Mouse (Mus musculus) kidney, adult 10 weeks (tissue): ENCODE measurements around the gene Spa17. TPM values are rescaled to one million over a fixed set of nuclear protein-coding genes. Genes with fewer than 3 reads are reported as not detected.

Experiments
- polyA plus RNA-seq: library from polyadenylated mRNA; stranded (reverse); fragments of 350-450 nt; fragmentation: Illumina TruSeq; extraction: RNeasy Lipid Tissue Mini Kit (QIAGEN cat#74804); gene quantifications from one replicate; pipeline ENCODE4 v1.2.3, GENCODE M21; 2014; ENCODE audit warnings: low read depth, low replicate concordance

The Spa17 gene
- polyA plus RNA-seq, result 52.4 TPM

DNA sequence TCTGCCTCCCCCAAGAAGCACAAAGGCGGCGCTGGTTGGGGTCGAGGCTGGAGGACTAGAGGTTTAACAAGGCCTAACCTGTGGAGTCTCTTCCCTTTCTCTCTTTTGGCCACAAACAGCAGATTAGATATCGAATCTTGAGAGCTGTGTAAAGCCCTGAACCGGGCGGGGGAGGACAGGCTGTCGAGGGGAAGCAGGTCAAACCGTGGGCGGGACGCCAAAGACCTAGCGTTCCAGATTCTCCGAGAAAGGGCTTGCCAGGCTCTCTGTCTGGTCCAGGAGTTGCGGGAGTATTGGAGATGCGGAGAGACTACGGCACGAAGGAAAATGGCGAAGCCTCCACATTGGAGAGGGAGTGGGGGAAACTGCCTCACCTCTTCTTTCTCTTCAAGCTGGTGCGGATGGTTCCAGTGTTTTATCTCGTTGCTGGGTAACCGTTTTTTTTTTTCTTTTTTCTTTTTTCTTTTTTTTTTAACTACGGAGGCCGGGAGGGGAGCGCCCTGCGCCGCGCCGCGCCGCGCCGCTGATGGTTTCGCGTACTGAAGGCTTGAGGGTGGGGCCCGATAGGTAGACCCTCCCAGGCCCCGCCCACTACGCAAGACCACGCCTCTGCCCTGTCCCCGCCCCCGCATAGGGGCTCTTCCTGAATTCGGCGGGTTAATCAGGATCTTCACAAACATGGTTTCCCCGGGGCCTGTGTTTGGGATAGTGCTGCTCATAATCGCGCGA lies at the start of gene Spa17:
TSS of gene Spa17 (minus strand) at position 541 of the 729 bp plus-strand sequence.

DNA sequence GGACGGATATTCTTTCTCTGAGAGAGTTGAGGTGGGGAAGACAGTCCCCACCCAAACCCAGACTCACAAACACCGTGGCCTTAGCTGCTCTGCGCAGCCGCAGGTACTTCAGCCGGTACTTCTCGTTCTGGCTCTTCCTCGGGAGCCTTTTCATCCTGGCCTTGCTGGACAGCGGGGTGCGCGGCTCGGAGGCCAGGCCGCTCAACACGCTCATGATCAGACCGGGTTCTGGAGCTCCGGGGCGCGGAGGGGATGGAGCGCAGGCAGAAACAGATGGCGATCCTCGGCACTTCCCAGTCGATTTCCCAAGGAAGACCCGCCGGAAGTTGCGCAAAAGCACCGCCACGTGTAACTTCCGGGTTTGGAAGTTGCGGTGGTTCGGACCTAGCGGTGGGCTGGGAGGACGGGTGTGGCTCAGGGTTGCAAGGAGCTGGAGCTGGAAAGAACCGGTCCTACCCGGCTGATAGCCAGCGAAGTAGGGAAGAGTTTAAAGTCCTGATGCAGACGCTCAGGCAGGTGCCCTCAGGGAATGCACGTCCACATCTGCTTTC lies 43.5 kb upstream of the Spa17 start, which contains the start of gene Tbrg1:
TSS of gene Tbrg1 (minus strand) at position 382 of the 551 bp plus-strand sequence.

GRCm38 (mm10) chr9:37554838-37555748 lies 58.4 kb downstream of the Spa17 start, which contains the start of gene Siae:
TSS of gene Siae (plus strand) at chr9:37555698.

Other genes with a start within 250 kb of the Spa17 start
- not detected for gene Hepacam, start 246.4 kb downstream of the Spa17 start, polyA plus RNA-seq
- 1.3 TPM for gene Robo4, start 211.8 kb downstream of the Spa17 start, polyA plus RNA-seq
- gene Robo3, start 180.5 kb downstream of the Spa17 start, polyA plus RNA-seq, result 0.44 TPM
- gene Msantd2, start 124.4 kb downstream of the Spa17 start, polyA plus RNA-seq, result 25.3 TPM
- gene Esam, start 85.6 kb downstream of the Spa17 start, polyA plus RNA-seq, result 8.1 TPM
- 0.81 TPM for gene Vsig2, start 74.5 kb downstream of the Spa17 start, polyA plus RNA-seq
- 0.32 TPM for gene Nrgn, start 60.8 kb downstream of the Spa17 start, polyA plus RNA-seq
- gene Siae, start 58.0 kb downstream of the Spa17 start, polyA plus RNA-seq, result 36.8 TPM
- gene Tbrg1, start 43.6 kb upstream of the Spa17 start, polyA plus RNA-seq, result 12.4 TPM
- not detected for gene Panx3, start 55.5 kb upstream of the Spa17 start, polyA plus RNA-seq
- not detected for gene Olfr160, start 102.5 kb upstream of the Spa17 start, polyA plus RNA-seq
- not detected for gene Olfr874, start 131.4 kb upstream of the Spa17 start, polyA plus RNA-seq
- gene Olfr875, start 158.1 kb upstream of the Spa17 start, polyA plus RNA-seq, result not detected
- gene Olfr876, start 189.3 kb upstream of the Spa17 start, polyA plus RNA-seq, result not detected
- not detected for gene Olfr877, start 240.5 kb upstream of the Spa17 start, polyA plus RNA-seq